Mouse (Mus musculus) neural tube, embryonic 15.5 days (tissue): ENCODE results near the gene Phc1. TPM values are rescaled to one million over a fixed set of nuclear protein-coding genes. Genes with fewer than 3 reads are reported as not detected.
A peak's percentile ranks its signal among the peaks of the same experiment; 100 is the strongest.

Experiments
- ATAC-seq: fragments of 200-750 bp; cut with Nextera tagmentation; 2 replicates; pipeline ENCODE4 v1.8.0; 2017; ENCODE audit warnings: mild to moderate bottlenecking, moderate TSS enrichment, moderate library complexity; ENCODE audit not compliant: low FRiP score
- H3K27ac ChIP-seq: fragments of 300-500 bp; sonication (generic); replicated peaks from 2 replicates; pipeline ENCODE4 v1.5.1; 2015; ENCODE audit warnings: mild to moderate bottlenecking, inconsistent platforms
- H3K27me3 ChIP-seq: fragments of 300-500 bp; sonication (generic); replicated peaks from 2 replicates; pipeline ENCODE4 v1.6.1; 2015; ENCODE audit warnings: inconsistent platforms
- H3K36me3 ChIP-seq: fragments of 300-500 bp; sonication (generic); 2 replicates; pipeline ENCODE4 v1.6.1; 2015; ENCODE audit warnings: inconsistent platforms
- H3K4me1 ChIP-seq: fragments of 300-500 bp; sonication (generic); 2 replicates; pipeline ENCODE4 v1.6.1; 2015; ENCODE audit warnings: inconsistent platforms
- H3K4me2 ChIP-seq: fragments of 300-500 bp; sonication (generic); 2 replicates; pipeline ENCODE4 v1.6.1; 2015; ENCODE audit warnings: inconsistent platforms, mild to moderate bottlenecking, moderate library complexity
- H3K4me3 ChIP-seq: fragments of 300-500 bp; sonication (generic); replicated peaks from 2 replicates; pipeline ENCODE4 v1.5.1; 2015; ENCODE audit warnings: mild to moderate bottlenecking, inconsistent platforms
- H3K9ac ChIP-seq: fragments of 300-500 bp; sonication (generic); replicated peaks from 2 replicates; pipeline ENCODE4 v1.6.1; 2015; ENCODE audit warnings: mild to moderate bottlenecking, inconsistent platforms
- H3K9me3 ChIP-seq: fragments of 300-500 bp; sonication (generic); replicated peaks from 2 replicates; pipeline ENCODE4 v1.6.1; 2016; ENCODE audit warnings: inconsistent platforms
- WGBS: fragments of 180-500 bp; shearing (Covaris S2); methylation state at CpG from one replicate; pipeline ENCODE4 v1.1.7; 2015; ENCODE audit warnings: mixed read lengths; 5-methylcytosine and 5-hydroxymethylcytosine counted together
- polyA plus RNA-seq: library from polyadenylated mRNA; unstranded; fragments of >200 nt; fragmentation: Nextera tagmentation; extraction: Ambion mirVana; gene quantifications from 2 replicates; pipeline ENCODE4 v1.2.1, GENCODE M21; 2015

The Phc1 gene
- polyA plus RNA-seq, 1 experiment from 2014 or later, result 25.3 TPM

DNA sequence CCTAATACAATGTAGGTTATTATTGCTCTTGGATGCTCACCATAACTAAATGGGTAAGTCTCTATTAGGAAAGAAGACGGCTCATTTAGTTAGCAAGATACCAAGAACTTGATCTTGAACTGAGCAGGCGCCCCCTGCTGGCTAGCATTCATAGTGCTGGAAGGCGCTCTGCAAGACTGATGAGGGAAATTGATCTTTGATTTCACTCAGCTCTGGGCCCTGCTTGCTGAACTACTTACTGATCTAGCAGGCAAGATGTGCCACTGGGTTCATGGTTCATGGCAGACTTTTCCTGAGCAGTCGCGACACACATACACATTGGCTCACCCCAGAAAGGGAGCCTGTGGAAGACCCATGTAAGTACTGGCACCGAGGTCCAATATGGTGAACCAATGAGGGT is 36.0 kb downstream of the Phc1 start:
- H3K27ac ChIP-seq, result no peak overlapping the region
- H3K9ac ChIP-seq, result no peak overlapping the region
- ATAC-seq, result no peak
- peaks cover 2% of the 10 kb centered on the region for H3K4me1 ChIP-seq
- H3K36me3 ChIP-seq, result no peaks in the 10 kb centered on the region
- 37% methylated on average over 6 of the region's 6 CpGs for WGBS
- no peaks in the 10 kb centered on the region for H3K27me3 ChIP-seq
- no peak overlapping the region for H3K4me2 ChIP-seq
- no peaks in the 10 kb centered on the region for H3K9me3 ChIP-seq
- H3K4me3 ChIP-seq, result no peak overlapping the region

DNA sequence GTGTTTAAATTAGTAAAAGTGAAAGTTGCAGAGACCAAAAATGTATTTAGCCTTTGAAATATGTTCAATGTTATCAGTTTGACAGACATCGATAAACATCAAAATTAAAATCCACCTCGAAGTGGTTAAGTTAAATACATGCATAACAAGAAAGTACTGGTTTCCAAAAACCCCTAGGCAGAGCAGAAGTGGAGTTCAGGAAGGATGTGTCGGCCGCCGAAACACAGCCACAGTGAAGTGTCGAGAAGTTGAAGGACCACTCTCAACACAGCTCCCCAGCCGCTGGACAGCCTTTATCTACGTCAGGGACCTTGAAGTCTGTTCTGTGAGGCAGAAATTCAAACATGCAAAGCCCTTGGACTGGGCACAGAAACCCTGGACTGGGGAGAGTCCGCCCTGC is 36.8 kb downstream of the Phc1 start:
- no peaks in the 10 kb centered on the region for H3K27me3 ChIP-seq
- no peaks in the 10 kb centered on the region for H3K36me3 ChIP-seq
- H3K4me3 ChIP-seq, result no peak overlapping the region
- ATAC-seq, result no peak
- no peaks in the 10 kb centered on the region for H3K9me3 ChIP-seq
- no peak overlapping the region for H3K27ac ChIP-seq
- no peak overlapping the region for H3K9ac ChIP-seq
- no peaks in the 10 kb centered on the region for H3K4me1 ChIP-seq
- no peak overlapping the region for H3K4me2 ChIP-seq
- 93% methylated on average over 9 of the region's 9 CpGs for WGBS

DNA sequence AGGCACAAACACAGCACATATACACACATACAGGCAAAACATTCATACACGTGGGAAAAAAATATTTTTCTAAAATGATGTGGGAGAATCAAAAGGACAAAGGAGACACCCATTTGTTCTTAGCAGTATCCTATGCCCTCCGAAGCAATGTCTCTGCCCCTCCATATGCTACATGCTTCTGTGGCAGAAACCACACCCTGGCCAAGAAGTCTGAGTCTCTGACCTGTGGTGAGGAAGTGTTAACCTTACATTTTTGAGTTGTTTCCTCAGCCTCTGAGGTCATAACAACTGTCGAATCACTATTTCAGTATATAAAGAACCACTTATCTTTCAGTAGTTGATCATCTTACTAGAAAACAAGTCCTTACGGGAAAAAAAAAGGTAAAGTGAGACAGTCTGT is 37.7 kb downstream of the Phc1 start:
- no peak overlapping the region for H3K9ac ChIP-seq
- WGBS, result 89% methylated on average over 4 of the region's 4 CpGs
- no peak overlapping the region for H3K4me2 ChIP-seq
- no peak overlapping the region for H3K27ac ChIP-seq
- no peaks in the 10 kb centered on the region for H3K9me3 ChIP-seq
- peaks cover 4% of the 10 kb centered on the region; the same call in 1 of the 2 replicates for H3K4me1 ChIP-seq
- H3K27me3 ChIP-seq, result no peaks in the 10 kb centered on the region
- H3K4me3 ChIP-seq, result no peak overlapping the region
- ATAC-seq, result no peak
- no peaks in the 10 kb centered on the region for H3K36me3 ChIP-seq

DNA sequence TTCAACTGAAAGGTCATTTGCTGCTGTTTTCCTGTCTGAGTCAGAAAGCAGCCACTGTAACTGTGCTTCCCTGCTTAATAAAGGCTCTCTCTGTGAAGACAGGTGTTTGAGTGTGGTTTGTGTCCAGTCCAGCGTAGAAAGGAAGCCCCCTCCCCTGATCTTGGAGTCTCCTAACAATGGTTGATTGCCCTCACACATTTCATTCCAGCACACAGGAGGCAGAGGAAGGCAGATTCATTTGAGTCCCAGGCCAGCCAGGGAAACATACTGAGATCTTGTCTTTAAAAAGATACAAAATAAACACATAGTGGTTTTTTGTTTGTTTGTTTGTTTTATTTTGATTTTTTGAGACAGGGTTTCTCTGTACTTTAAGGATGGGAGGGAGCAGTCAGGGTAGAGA is 38.2 kb downstream of the Phc1 start:
- H3K4me2 ChIP-seq, result no peak overlapping the region
- no peak overlapping the region for H3K4me3 ChIP-seq
- H3K9ac ChIP-seq, result no peak overlapping the region
- H3K4me1 ChIP-seq, result peaks cover 4% of the 10 kb centered on the region; the same call in 1 of the 2 replicates
- no peaks in the 10 kb centered on the region for H3K36me3 ChIP-seq
- 53% methylated on average over 1 of the region's 1 CpGs for WGBS
- no peaks in the 10 kb centered on the region for H3K27me3 ChIP-seq
- H3K27ac ChIP-seq, result no peak overlapping the region
- no peak for ATAC-seq
- H3K9me3 ChIP-seq, result no peaks in the 10 kb centered on the region

DNA sequence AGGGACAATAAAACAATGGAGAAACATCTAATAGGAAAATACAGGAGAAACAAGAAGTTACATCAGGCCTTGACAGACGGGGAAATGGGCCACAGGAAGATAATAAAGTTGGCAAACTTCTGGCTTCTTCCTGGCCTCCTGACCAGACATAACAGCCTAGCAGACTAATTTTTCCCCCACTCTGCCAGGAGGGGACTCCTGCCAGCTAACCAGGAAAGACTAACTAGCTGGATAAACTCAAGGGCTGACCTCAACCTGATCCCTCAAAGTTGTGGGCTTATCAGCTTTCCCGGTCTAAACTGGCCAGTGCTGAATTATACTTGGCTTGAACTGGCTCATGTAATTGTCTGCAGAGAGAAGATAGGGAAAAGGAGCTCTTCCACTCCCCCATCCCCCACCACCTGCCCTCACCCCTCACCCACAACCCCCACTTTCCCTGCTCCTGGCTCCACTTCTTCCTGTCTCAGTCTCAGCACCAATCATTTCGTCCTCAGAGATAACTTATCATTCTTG is 40.7 kb downstream of the Phc1 start:
- no peak for ATAC-seq
- Histone ChIP-seq H3K4me1 (peaks cover 14% of the 10 kb centered on the region), H3K9me3 (no peaks in the 10 kb centered on the region), H3K27ac (no peak overlapping the region), H3K4me3 (no peak overlapping the region), H3K4me2 (no peak overlapping the region), H3K27me3 (no peaks in the 10 kb centered on the region), H3K36me3 (no peaks in the 10 kb centered on the region), H3K9ac (no peak overlapping the region)
- WGBS, result 76% methylated on average over 3 of the region's 3 CpGs

DNA sequence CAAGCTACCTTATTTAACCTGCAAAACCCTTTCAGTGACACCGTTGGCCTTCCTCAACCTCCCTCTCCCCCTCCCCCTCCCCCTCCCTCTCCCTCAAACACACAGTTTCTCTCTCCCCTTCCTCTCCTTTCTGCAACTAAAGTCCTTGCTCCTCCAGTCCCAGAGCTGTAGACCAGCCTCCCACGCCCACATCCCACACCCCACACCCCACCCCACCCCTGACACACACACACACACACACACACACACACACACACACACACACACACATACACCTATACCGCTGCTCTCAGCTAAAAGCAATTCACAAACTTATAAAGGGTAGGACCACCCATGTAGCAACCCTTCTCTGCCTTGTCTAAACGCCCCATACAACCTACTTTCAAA is 42.1 kb downstream of the Phc1 start:
- H3K27ac ChIP-seq, result peak overlapping the region; percentile 88; the same call in 1 of the 2 replicates
- H3K27me3 ChIP-seq, result no peaks in the 10 kb centered on the region
- peak overlapping the region; percentile 70 for H3K4me2 ChIP-seq
- peaks cover 14% of the 10 kb centered on the region for H3K4me1 ChIP-seq
- H3K4me3 ChIP-seq, result no peak overlapping the region
- H3K9ac ChIP-seq, result no peak overlapping the region
- H3K36me3 ChIP-seq, result no peaks in the 10 kb centered on the region
- peak; percentile 21; the same call in 1 of the 2 replicates for ATAC-seq
- H3K9me3 ChIP-seq, result no peaks in the 10 kb centered on the region
- WGBS, result 49% methylated on average over 4 of the region's 4 CpGs

DNA sequence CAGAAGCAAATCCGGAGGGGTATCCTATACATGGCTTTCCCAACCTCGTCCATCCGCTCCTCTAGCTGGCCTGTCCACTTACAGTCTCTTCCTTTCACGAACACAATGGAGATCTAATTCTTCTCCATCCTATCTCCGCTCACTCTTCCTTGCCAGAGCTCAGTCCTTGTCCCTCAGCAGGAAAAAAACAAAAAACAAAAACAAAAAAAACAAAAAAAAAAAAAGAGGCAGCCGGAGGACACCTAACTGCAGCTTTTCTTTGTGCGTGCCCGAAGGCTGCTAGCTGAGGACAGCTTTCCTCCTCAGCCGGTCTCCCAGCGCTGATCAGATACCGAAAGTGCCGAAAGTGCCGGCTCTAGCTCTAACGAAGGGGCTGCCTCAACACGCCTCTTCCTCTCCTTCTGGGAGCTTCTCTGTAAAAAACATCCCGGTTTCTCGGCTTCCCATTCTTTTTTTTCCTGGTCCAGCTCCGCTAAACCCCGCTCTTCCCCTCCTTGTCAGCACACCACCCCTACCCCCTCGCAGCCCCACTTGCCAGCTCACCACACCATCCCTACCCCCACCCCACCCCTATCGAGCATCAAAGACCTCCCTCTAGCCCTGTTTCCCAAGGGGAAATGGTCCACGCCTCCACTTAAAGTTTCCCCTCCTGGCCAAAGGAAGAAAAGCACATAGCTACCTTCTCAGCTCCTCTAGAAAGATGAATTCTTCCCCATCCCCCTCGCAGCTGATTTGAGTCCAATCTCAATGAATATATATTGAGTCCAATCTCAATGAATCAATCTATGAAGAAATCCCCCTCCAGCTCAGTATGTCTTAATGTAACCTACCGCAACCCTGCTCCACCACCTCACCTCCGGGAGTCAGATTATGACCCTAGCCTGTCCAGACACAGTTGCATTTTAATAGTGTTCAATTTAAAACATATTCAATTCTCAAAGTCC is 42.8 kb downstream of the Phc1 start:
- peak overlapping the region; percentile 53 for H3K4me3 ChIP-seq
- H3K27ac ChIP-seq, result peak overlapping the region; percentile 88
- peaks cover 14% of the 10 kb centered on the region for H3K4me1 ChIP-seq
- 3% methylated on average over 25 of the region's 25 CpGs for WGBS
- peak overlapping the region; percentile 70 for H3K4me2 ChIP-seq
- H3K9ac ChIP-seq, result peak overlapping the region; percentile 68
- no peaks in the 10 kb centered on the region for H3K36me3 ChIP-seq
- peak; percentile 82 for ATAC-seq
- H3K9me3 ChIP-seq, result no peaks in the 10 kb centered on the region
- no peaks in the 10 kb centered on the region for H3K27me3 ChIP-seq

DNA sequence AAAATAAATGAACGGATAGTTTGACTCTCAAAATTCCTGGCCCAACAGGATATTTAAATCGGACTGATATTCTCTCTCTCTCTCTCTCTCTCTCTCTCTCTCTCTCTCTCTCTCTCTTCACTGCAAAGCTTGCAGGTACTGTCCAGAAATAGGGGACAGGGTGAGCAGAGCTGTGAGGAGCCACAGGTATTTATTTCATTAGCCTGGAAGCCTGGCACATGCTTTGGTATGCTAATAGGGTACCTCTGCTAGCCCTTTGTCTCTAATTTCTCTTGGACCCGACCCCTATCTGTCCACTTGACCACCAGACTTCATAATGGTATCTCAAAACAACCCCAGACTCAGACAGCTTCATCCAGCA is 43.5 kb downstream of the Phc1 start:
- Histone ChIP-seq H3K36me3 (no peaks in the 10 kb centered on the region), H3K4me1 (peaks cover 14% of the 10 kb centered on the region), H3K9ac (peak overlapping the region; percentile 68), H3K27me3 (no peaks in the 10 kb centered on the region), H3K27ac (peak overlapping the region; percentile 88), H3K9me3 (no peaks in the 10 kb centered on the region), H3K4me3 (peak overlapping the region; percentile 53), H3K4me2 (peak overlapping the region; percentile 70)
- peak; percentile 52 for ATAC-seq
- 28% methylated on average over 3 of the region's 3 CpGs for WGBS

DNA sequence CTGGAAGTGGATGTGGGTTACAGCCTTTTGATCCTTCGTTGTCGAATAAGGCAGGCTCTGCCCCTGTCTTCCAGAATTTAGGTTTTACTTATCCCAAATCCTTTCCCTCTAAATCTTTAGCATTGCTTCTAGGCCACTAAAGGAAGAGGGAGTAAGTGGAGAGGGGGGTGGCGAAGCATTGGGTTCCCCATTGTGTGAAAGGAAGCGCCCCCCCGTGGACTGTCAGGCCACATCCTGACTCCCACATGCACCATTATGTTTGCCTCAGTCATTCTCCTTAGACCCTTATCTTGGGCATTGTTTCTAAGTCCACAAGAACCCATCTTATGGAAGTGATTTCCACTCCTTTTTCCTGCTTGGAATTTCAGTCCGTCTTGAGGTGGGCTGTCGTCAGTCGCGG is 45.1 kb downstream of the Phc1 start:
- H3K9ac ChIP-seq, result no peak overlapping the region
- H3K4me3 ChIP-seq, result no peak overlapping the region
- H3K27me3 ChIP-seq, result no peaks in the 10 kb centered on the region
- 68% methylated on average over 9 of the region's 9 CpGs for WGBS
- H3K9me3 ChIP-seq, result no peaks in the 10 kb centered on the region
- no peaks in the 10 kb centered on the region for H3K36me3 ChIP-seq
- ATAC-seq, result no peak
- no peak overlapping the region for H3K27ac ChIP-seq
- peaks cover 14% of the 10 kb centered on the region for H3K4me1 ChIP-seq
- H3K4me2 ChIP-seq, result no peak overlapping the region

DNA sequence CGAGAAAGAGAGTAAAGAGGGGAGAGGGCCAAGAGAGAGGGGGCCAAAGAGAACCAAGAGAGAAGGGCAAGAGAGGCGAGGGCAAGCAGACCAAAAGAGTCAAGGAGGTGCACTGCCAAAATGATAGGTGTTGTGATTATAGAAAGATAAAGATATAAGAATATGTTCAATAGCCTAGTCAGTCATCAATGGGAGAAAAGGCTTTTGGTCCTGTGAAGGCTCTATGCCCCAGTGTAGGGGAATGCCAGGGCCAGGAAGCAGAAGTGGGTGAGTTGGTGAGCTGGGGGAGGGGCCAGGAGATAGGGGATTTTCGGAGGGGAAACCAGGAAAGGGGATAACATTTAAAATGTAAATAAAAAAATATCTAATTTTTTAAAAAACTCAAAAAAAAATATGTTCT is 46.1 kb downstream of the Phc1 start:
- Histone ChIP-seq H3K27ac (no peak overlapping the region), H3K36me3 (no peaks in the 10 kb centered on the region), H3K4me2 (no peak overlapping the region), H3K4me3 (no peak overlapping the region), H3K9ac (no peak overlapping the region), H3K4me1 (peaks cover 14% of the 10 kb centered on the region), H3K27me3 (no peaks in the 10 kb centered on the region), H3K9me3 (no peaks in the 10 kb centered on the region)
- 86% methylated on average over 3 of the region's 3 CpGs for WGBS
- ATAC-seq, result no peak

DNA sequence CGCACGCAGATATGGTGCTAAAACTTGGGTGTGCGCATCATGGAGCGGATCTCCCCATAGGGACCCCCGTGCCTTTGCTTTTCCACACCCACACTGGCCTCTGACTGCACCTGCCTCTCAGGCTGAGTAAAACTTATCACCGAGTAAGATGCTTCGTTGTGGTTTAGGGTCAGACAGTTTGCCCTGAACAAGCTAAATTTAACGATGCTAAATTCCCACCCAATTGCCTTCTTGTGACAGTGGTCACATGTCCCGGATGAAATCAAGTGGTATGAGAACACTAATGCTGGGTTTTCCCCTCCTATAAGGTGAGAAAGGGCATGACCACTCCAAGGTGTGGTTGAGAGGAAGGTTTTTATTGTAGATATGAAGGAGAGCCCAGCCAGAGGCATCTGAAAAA is 46.6 kb downstream of the Phc1 start:
- no peak for ATAC-seq
- H3K27me3 ChIP-seq, result no peaks in the 10 kb centered on the region
- no peak overlapping the region for H3K27ac ChIP-seq
- H3K4me1 ChIP-seq, result peaks cover 14% of the 10 kb centered on the region
- H3K4me3 ChIP-seq, result no peak overlapping the region
- no peak overlapping the region for H3K9ac ChIP-seq
- no peaks in the 10 kb centered on the region for H3K9me3 ChIP-seq
- WGBS, result 91% methylated on average over 9 of the region's 9 CpGs
- no peaks in the 10 kb centered on the region for H3K36me3 ChIP-seq
- no peak overlapping the region for H3K4me2 ChIP-seq

DNA sequence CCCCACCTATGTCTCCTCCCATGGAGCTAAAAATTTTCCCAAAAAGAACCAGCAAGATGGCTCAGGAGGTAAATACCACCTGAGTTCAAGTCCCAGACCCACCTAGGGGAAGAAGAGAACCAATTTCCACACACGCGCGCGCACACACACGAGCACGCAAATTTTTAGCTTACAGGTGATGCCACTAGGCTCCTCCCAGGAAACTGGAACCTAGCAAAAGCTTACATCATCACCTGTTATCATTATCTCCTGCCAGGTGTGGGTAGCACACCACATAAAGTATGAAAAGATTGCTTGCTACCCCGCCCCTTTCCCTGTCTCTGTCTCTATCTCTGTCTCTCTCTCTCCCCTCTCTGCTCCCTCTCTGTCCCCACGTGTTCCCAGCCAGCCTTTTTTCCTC is 47.2 kb downstream of the Phc1 start:
- H3K27me3 ChIP-seq, result no peaks in the 10 kb centered on the region
- no peak for ATAC-seq
- H3K36me3 ChIP-seq, result no peaks in the 10 kb centered on the region
- 95% methylated on average over 8 of the region's 8 CpGs for WGBS
- H3K4me2 ChIP-seq, result no peak overlapping the region
- H3K27ac ChIP-seq, result no peak overlapping the region
- no peak overlapping the region for H3K4me3 ChIP-seq
- peaks cover 14% of the 10 kb centered on the region for H3K4me1 ChIP-seq
- H3K9me3 ChIP-seq, result no peaks in the 10 kb centered on the region
- H3K9ac ChIP-seq, result no peak overlapping the region
